Mouse (Mus musculus) left cerebral cortex, postnatal 14 days (tissue): ENCODE results near the gene Hlcs. TPM values are rescaled to one million over a fixed set of nuclear protein-coding genes. Genes with fewer than 3 reads are reported as not detected.
"Not testable (repeated sequence)": the region's sequence is repeated elsewhere in the genome, so short reads cannot be mapped to it uniquely, and the experiment has no call there.

Source experiments
- DNase-seq, 2 experiments: peaks; one replicate each; pipeline ENCODE4 v3.0.0; 2021 to 2022; ENCODE audit warnings: low spot score in 2 of 2, mixed read lengths in 1 of 2
- intact Hi-C: fragments of 180-260 bp; cut with DNase I; formaldehyde crosslinking; loops from one replicate; pipeline ENCODE4 v1.15.1; 2025
- long read RNA-seq, 2 experiments: library from polyadenylated mRNA; stranded (forward); transcript quantifications; one replicate each; pipeline ENCODE4 v2.0.0; 2021
- total RNA-seq, 2 experiments: library from RNA; stranded (reverse); gene quantifications; 2 replicates each; pipeline ENCODE4 v1.2.3; 2021

Gene Hlcs
- 10 to 100 TPM; 14.0 to 15.8 TPM for total RNA-seq
- long read RNA-seq, experiment 1, full-length matches to known transcripts: 2 of 5 reads
- long read RNA-seq, experiment 1, partial matches to known transcripts: 0 of 5 reads
- long read RNA-seq, experiment 1, other reads (novel, unspliced or antisense): 3 of 5 reads
- long read RNA-seq, experiment 2, full-length matches to known transcripts: 4 of 9 reads
- long read RNA-seq, experiment 2, partial matches to known transcripts: 0 of 9 reads
- long read RNA-seq, experiment 2, other reads (novel, unspliced or antisense): 5 of 9 reads

DNA sequence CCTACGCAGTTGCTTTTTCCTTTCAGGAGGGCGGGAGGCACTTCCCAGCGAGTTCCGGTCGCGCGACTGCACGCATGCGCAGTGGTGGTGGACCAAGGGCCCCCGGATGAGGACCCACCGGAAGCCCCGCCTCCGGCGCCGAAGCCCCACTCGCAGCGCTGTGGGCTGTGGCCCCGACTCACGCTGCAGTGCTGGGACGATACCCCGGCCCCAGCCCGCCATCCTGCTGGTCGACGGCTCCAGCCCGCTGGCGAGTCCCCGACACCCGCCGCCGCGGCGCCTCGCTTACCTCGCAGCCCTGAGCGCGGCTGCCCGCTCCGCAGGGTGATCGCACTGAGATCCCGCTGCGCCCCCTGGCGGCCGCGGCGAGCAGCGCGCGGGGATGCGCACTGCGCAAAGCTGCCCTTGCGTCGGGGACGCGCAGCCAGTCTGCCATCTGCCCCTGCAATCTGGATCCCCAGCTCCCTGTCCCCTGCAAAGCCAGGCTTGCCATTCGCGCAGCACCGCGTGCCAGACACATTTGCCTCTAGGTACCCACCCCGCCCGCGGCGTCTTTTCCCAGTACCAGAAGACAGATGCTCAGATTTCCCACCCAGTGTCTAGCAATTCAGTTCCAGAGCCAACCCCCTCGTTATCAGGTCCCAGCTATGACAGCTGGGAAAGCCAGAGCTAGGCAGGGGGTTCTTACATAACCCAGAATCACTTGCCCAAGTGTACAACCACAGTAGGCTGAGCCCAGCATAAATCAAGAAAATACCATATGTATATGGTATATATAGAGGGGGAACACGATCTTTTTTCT lies at the start of gene Hlcs:
Hlcs (minus strand) TSS at position 343 of the 802 bp plus-strand sequence.
- intact Hi-C loops: loop anchor here (1.0 kb wide), 2 partner anchors 44 to 57 kb away; partner anchors contain the start of gene Ttc3
- peak; percentile 98 for DNase-seq

DNA sequence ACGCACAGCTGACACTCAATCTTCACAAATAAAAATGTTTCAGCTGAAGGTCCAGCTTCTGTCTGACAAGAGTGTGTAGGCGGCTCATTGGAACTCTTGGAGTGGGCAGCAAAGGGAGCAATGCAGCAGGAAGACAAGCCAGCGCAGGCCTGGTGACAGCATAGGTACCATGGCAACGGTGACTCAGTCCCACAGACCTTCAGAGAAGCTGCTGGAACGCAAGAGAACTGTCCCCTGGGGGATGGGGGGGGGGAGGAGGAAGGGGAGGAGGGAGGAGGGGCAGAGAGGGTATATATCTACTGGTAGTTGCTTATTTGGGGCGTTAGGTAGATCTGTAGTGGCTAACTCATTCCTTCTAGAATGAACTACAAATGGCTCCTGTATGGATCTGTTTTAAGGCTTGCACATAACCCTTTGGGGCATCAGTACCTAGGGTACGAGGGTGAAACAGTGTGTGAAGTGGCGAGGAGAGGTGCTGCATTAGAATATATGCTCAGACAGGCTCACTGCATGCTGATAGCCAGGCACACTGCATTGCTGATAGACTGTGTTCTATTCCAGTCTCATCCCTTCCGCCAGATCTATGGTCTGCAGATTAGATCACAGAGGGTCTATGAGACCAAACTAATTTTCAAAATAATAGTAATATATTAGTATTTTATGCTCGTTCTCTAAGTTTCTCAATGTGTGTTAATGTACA lies 49.0 kb upstream of the Hlcs start:
- intact Hi-C loops: no loop called here

DNA sequence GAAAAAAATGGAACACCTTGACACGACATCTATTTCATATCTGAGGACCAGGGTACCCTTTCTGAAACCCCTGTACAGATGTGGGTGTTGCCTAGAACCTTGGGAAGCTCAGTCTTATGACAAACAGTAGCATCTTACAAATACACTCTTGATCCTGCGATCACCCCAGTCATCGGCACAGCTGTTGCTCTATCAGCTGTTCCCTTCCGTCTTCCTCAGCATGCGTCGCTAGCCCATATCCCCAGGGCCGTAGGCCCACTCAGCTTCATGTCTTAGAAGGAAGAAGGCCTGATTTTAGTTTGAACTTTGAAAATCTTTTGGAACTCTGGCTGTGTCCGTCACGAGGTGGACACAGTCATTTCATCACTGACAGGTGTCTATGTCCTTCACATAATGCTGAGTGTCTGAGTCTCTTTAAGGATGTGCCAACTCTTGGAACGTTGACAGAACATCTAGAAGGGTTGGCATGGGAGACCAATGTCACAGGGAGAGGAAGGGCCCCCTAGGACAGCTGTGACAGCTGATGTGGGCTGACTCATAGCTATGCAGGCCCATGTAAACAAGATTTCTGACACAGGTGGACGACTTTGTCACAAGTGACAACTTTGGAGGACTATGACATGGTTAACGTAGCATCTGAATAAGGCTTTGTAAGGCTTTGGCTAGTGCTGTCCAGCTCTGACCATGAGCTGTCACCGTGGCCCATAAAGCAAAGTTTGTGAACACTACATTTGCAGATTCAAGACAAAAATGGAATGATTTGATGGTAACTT lies 47.4 kb upstream of the Hlcs start:
- intact Hi-C loops: no loop called here
- DNase-seq: no peak

More for the DNA sequence above, 49.0 kb upstream of the Hlcs start:
- peak; percentile 83 to 91 for DNase-seq

DNA sequence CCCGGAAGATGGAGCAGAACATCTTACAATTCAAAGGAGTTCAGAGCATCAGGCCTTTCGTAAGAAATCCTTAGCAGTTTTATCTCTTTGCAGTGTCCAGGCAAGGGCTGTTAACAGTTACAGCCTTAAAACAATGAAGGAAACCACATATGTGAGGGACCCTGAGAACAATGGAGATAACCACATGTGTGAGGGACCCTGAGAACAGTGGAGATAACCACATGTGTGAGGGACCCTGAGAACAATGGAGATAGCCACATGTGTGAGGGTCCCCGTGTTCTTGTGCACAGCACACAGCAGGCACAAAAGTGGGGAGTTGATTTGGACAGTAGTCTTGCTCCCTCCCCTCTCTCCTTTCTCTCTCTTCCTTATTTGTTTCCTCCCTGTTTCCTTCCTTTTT lies 44.7 kb upstream of the Hlcs start:
- intact Hi-C loops: no loop called here

DNA sequence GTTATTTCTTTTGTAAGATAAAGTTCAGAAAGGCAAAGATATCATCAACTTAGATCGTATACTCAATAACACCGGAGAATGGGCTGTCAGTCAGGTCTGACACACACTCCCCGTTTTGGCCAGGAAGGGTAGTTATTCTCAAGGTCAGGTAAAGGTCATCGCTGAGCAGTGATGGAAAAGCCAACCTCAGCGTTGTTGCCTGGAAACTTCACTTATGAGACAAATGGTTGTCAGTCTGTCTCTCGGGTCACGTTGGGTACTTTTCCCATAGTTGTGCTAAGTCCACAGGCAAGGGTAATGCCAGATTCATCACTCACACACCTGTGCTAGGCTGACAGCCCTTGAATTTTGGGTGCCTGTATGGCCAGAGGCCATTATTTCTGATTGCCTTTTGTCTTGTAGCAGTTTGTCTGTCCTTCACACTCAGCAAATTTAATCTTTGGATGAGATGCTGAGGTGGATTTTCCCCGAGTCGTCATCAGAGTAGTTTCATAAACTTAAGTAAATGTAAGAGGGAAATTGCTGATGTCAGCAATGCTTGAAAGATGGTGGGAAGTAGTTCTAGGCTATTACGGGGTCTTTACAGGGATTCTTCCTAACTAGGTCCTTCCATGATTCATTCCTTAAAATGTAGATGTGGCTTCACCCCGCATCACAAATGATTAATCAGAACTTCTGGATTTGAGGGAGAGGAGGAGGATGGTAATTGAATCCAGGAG lies 43.6 kb upstream of the Hlcs start:
- intact Hi-C loops: no loop called here
- DNase-seq: no peak

More for the DNA sequence above, 44.7 kb upstream of the Hlcs start:
- DNase-seq: no peak

DNA sequence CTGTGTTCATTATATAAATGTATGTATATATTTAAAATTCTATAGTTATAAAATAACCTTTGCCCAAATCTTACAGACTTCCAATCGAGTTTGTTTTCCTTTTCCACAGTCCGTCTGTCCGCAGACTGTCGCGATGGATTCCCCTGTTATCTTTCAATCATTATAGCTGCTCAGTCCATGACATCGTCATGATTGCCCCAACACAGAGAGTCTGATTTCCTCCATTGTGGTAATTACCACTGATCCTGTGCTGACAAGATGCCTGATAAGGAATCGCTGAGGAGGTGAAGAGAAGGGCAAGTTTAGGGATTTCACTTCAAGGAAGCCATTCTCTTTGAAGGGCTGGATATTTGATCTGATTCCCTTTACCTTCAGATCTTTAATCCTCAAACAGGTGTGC lies 42.7 kb upstream of the Hlcs start:
- DNase-seq: no peak
- intact Hi-C loops: no loop called here

DNA sequence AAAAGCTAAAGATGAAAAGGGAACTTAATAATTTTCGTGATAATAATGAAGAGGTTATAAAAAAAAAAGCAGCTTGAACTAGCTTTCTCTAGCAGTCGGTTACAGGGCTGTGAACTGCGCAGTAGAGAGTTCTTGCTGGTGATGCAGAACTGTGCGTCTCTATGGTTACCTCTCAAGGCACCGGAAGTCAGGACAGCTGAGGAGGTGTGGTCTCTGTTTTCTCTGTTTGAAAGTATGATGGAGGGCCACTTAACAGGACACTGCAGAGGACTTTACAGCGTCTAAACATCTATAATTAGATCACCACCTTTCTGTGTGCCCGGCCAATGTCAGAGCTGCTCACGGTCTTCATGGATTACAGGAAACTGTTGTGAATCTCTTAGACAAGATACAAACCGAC lies 41.1 kb upstream of the Hlcs start:
- DNase-seq: peak; percentile 41 to 51

DNA sequence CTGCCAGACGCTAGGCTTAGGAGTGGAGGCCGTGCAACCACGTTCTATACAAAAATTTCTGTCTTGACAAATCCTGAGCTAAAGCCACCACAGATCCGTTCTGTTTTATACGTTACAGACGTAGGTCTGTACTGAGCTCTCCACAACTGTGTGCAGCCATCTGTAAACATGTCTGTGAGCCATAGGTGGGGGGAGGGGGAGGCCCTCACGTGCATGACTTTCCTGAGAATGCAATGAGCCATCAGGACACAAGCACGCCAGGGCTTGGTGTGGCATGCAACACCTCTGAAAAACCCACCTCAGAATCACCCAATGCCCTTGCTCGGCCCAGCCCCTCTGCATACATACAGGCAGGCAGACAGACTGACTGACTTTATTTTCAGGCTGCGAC lies 36.9 kb upstream of the Hlcs start:
- DNase-seq: no peak
- intact Hi-C loops: no loop called here

More for the DNA sequence above, 41.1 kb upstream of the Hlcs start:
- intact Hi-C loops: no loop called here

DNA sequence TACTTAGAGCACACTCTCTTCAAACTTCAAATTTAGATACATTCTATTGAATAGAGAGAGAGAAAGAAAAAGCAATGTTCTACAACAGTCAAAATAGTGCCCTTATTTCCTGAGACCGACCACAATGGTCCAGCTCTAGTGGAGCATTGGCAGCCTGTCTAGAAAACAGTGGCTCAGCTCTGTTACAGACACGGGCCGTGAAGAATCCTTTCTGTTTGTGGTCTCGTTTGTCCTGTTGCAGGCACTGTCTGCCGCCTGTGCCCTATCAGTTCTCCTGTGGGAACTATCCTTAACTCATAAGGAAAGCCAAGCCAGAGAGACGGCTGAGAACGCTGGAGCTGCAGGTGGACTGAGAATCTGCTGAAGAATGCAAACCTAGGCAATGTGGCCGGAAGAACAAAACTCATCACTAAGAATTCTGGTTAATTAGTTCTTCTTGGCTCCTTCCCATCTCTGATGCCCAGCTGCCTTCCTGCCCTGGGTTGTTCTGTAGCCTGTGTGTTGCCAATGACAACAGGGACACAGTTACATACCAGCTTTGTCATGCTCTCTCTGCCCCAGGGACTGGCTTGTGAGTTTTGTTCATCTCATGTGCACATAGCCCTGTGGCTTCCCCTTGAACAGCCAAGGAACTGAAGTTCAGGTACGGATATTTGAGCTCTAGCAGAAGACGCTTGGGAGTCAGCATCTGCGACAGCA lies 36.4 kb upstream of the Hlcs start:
- intact Hi-C loops: no loop called here
- DNase-seq: peak in 1 of 2 experiments; percentile 44

DNA sequence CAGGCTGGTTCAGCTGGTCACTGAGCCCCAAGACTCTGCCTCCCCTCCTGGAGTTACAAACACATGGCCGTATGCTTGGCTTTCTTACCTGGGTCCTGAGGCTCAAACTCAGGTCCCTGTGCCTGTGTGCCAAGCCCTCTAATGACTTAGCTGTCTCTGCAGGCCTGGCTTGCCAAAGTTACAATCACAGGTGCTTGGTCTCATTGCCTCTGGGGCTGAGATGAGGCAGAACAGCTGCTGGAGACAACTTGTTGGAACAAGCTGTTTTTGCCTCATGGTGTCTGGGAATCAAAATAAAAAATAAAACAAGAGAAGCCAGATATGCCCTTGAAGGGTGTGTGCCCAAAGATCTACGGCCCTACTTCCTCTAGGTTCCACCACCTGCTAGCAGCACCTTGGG lies 35.4 kb upstream of the Hlcs start:
- no peak for DNase-seq
- intact Hi-C loops: no loop called here

DNA sequence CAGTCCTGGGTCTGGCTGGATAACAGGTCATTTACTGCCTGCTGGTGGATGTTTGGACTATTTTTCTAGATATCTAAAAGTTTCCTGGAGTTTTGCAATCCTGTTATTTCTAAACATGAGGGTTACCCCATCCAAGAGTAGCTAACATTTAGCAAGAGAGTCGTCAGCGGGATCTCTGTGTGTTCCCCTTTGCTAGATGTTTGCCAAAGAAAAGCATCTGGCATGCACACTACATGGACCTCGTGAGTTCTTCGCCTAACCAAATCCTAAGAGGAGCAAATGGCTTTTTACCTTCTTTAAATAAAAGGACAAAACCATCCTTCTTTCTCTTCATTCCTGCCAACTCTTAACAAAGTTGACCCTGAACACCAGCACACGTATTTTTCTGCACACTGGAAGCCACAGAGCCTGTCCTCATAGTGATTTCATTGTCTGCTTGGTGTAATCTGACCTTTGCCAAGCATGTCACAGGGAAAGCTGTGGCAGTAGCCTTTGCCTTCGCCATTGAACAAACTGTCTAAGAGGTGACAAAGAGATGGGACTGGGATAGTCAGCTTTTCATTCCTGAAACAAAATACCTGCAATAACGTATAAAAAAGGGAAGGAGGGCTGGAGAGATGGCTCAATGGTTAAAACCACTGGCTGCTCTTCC lies 33.8 kb upstream of the Hlcs start:
- DNase-seq: no peak
- intact Hi-C loops: no loop called here

DNA sequence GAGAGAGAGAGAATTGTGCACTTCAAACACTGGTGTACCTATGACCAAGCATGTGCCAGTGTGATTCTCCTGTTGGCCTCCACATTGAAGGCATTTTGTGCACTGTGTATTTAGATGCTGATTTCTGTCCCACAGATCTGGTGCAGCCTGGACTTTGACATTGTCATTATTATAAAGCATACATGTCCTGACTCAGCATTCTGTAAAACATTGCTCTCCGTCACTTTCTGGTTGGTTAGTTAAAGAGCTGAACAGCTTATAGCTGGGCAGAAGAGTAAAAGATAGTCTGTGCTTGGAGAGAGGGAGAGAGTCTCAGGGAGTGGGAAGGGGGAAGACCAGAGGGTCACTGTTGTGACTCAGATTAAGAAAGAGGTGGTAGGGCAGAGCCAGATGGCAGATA lies 32.4 kb upstream of the Hlcs start:
- intact Hi-C loops: no loop called here
- DNase-seq: no peak

DNA sequence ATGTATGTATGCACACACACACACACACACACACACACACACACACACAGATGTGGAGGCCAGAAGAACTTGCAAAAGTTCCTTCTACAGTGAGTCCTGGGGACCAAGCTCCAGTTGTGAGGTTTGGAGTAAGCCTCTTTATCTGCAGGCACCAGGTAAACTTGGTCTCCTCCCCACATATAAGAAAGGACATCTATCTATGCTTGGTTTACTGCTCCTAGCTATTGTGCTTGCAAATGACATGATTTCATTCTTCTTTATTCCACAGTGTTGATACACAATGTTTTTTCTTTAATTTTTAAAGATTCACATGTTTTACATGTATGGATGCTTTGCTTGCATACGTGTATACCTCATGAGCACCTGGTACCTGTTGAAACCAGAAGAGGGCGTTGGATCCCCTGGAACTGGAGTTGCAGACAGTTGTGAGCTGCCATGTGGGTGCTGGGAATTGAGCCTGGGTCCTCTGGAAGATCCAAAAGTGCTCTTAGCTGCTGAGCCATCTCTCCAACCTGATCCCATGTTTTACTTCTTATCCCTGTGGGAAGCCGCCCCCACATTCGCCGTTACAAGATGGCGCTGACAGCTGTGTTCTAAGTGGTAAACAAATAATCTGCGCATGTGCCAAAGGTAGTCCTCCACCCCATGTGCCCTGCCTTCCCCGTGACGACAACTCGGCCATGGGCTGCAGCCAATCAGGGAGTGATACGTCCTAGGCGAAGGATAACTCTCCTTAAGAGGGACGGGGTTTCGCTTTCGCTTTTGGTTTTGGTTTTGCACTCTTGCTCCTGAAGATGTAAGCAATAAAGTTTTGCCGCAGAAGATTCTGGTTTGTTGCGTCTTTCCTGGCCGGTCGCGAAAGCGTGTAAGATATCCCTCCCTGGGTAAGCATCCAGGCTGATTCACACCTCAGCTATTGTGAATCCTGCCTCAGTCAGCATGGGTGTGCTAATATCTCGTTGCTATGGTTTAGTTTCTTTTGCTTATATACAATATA lies 26.1 kb upstream of the Hlcs start:
- DNase-seq, intact Hi-C loops: not testable (repeated sequence)

DNA sequence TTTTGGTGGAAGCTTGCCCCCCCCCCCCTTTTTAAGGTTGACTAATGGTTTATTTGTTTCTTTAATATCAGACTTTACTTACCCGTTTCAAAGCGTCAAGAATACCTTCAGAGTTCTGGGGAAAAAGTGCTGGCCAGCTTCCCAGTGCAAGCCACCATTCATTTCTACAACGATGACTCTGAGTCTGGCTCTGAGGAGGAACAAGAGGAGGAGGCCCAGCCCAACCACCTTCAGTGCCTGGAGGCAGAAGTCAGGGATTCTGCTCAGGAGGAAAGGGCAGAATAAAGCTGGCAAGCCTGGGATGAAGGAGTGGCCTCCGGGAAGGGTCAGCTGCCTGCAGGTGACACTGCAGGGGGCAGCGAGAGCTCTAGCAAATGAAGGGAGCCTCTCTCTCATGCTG lies 22.3 kb upstream of the Hlcs start:
- DNase-seq: no peak
- intact Hi-C loops: no loop called here

DNA sequence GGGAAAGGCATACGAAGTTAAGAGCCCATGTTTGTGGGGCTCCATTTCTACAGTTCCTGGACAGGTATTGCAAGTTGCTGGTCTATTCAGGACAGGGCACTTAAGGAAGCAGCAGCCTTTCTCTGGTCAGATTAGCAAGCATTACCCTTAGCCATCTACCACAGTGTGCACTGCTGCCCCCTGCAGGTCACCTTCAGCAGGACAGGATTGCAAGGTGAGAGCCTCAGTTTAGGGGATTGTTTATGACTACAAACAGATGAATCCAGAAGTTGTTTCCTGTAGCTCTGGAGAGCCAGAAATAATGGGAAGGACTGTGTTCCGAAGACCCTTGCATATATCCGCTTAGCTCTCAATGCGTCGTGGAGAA lies 18.5 kb upstream of the Hlcs start:
- no peak for DNase-seq
- intact Hi-C loops: no loop called here

DNA sequence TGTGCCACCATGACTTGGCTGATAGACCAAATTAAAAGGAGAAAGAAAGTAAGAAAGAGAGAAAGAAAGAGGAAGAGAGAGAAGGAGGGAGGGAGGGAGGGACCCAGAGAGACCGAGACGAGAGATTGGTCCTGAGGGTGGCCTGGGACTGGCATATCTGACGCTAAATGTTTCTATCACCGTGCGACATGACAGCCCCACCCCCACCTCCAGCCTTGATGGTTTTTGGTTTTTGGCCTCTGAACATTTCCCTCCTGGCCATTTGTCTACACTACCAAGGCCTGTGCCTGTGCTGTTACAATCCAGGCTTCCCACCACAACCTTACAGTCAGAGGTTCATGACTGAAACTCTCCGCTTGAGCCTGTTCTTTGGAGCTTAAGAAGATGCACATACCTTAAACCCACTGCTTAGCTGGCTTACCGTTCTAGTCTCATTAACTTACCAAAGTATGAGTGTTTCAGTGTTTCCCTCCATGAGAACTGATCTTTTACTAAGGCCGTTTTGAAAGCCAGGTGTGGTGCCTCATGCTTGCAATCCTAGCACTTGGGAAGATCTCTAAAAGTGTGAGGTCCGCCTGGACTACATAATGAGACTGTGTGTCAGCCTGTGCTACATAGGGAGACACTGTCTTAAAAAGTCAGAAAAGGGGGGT lies 18.0 kb upstream of the Hlcs start:
- intact Hi-C loops: no loop called here
- no peak for DNase-seq
